Mouse (Mus musculus): ENCODE measurements around the gene Treml2. TPM values are rescaled to one million over a fixed set of nuclear protein-coding genes. Genes with fewer than 3 reads are reported as not detected.
"Not testable (repeated sequence)": the region's sequence is repeated elsewhere in the genome, so short reads cannot be mapped to it uniquely, and the experiment has no call there.

The Treml2 gene
- polyA plus RNA-seq, 1 experiment from 2014 or later, result 0.11 TPM

DNA sequence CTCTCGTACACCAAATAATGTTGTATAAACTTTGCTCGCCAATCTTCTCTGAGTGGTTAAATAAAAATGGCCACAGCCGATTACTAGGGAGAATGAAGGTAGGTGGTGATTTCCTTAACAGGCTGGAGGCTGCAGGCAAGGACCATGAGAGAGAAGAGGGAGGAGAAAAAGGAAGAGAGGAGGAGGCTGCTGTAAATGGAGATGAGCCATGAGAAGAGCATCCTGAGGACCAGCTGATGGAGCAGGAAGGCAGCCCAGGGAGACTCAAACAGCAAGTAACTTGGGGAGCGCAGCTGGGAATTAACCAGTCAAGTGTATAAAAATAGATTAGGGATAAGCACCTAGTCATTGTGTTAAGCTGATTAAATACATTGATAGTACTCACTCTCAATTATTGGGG is 34.9 kb downstream of the Treml2 start:
- H3K9ac ChIP-seq, result no peak overlapping the region
- H3K27me3 ChIP-seq, result no peaks in the 10 kb centered on the region
- no peaks in the 10 kb centered on the region for H3K4me1 ChIP-seq
- no peaks in the 10 kb centered on the region for H3K36me3 ChIP-seq (replicated peaks)
- ATAC-seq (ENCODE audit: low FRiP score), result no peak
- H3K4me2 ChIP-seq, result no peak overlapping the region
- H3K9me3 ChIP-seq, result no peaks in the 10 kb centered on the region
- no peak overlapping the region for H3K27ac ChIP-seq
- 83% methylated on average over 4 of the region's 4 CpGs for WGBS
- H3K4me3 ChIP-seq (replicated peaks), result no peak overlapping the region

DNA sequence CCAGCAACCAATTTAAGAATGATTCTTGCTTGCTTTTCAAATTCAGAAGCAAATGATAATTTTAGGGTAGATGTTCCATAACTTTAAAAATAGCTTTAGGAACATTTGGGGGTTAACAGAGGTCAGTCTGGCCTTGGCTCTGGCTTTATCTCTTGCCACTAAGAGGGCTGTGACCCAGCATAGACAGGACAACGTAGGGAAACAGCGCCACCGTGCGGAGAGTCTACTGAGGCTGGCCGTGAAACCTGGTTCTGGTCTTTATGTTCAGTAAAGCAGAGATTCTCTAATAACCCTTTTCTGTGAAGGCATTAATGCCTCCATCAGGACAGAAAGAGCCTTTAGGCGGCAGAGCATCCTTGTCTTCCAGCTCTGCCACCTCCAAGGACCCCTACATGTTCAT is 37.6 kb downstream of the Treml2 start:
- no peak overlapping the region for H3K4me3 ChIP-seq (replicated peaks)
- H3K9ac ChIP-seq, result no peak overlapping the region
- no peaks in the 10 kb centered on the region for H3K27me3 ChIP-seq
- no peak for ATAC-seq (ENCODE audit: low FRiP score)
- no peaks in the 10 kb centered on the region for H3K9me3 ChIP-seq
- 2% methylated on average over 6 of the region's 6 CpGs for WGBS
- H3K27ac ChIP-seq, result no peak overlapping the region
- H3K4me2 ChIP-seq, result no peak overlapping the region
- H3K36me3 ChIP-seq (replicated peaks), result no peaks in the 10 kb centered on the region
- H3K4me1 ChIP-seq, result no peaks in the 10 kb centered on the region

- no peak overlapping the region for H3K4me2 ChIP-seq
- H3K27ac ChIP-seq, result no peak overlapping the region
- no peak overlapping the region for H3K4me3 ChIP-seq (replicated peaks)
- H3K9ac ChIP-seq, result no peak overlapping the region
- no peaks in the 10 kb centered on the region for H3K9me3 ChIP-seq
- 97% methylated on average over 1 of the region's 1 CpGs for WGBS
- H3K4me1 ChIP-seq, result no peaks in the 10 kb centered on the region
- no peaks in the 10 kb centered on the region for H3K27me3 ChIP-seq
- ATAC-seq (ENCODE audit: low FRiP score), result no peak
- no peaks in the 10 kb centered on the region for H3K36me3 ChIP-seq (replicated peaks)
These were observed 41.0 kb downstream of the Treml2 start for GRCm38 (mm10) chr17:48340267-48340666.

- H3K36me3 ChIP-seq (replicated peaks), result no peaks in the 10 kb centered on the region
- no peak for ATAC-seq (ENCODE audit: low FRiP score)
- H3K9me3 ChIP-seq, result no peaks in the 10 kb centered on the region
- no peak overlapping the region for H3K9ac ChIP-seq
- H3K27me3 ChIP-seq, result no peaks in the 10 kb centered on the region
- no peak overlapping the region for H3K4me3 ChIP-seq (replicated peaks)
- WGBS, result 71% methylated on average over 3 of the region's 3 CpGs
- H3K27ac ChIP-seq, result no peak overlapping the region
- no peaks in the 10 kb centered on the region for H3K4me1 ChIP-seq
- H3K4me2 ChIP-seq, result no peak overlapping the region
These were observed 42.6 kb downstream of the Treml2 start for GRCm38 (mm10) chr17:48341947-48342346.

- Histone ChIP-seq H3K36me3 (replicated peaks) (no peaks in the 10 kb centered on the region), H3K27ac (no peak overlapping the region), H3K27me3 (no peaks in the 10 kb centered on the region), H3K4me2 (no peak overlapping the region), H3K9ac (no peak overlapping the region), H3K9me3 (no peaks in the 10 kb centered on the region), H3K4me1 (no peaks in the 10 kb centered on the region), H3K4me3 (replicated peaks) (no peak overlapping the region)
- no peak for ATAC-seq (ENCODE audit: low FRiP score)
- 84% methylated on average over 2 of the region's 2 CpGs for WGBS
These were observed 43.8 kb downstream of the Treml2 start for GRCm38 (mm10) chr17:48343065-48343464.

DNA sequence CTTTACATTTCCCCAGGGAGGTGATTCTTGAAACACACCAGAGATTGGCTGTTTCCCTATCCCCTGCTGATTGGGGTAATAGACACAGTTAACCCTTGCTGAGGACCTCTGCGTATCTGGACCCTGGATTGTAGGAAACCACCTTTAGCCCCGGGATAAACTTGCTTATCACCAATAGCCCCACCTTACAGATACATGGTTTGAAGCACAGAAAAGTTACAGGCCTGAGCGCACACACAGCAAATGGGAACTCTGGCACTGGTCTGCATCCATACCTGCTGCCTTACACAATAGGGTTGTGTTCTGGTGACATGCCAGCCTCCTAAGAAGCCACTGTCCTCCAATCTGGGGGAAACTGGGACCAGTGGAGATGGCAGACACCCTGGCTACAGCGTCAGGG is 46.5 kb downstream of the Treml2 start:
- H3K4me1 ChIP-seq, result no peaks in the 10 kb centered on the region
- no peak overlapping the region for H3K27ac ChIP-seq
- H3K4me2 ChIP-seq, result no peak overlapping the region
- H3K4me3 ChIP-seq (replicated peaks), result no peak overlapping the region
- ATAC-seq (ENCODE audit: low FRiP score), result no peak
- 87% methylated on average over 4 of the region's 4 CpGs for WGBS
- H3K9ac ChIP-seq, result no peak overlapping the region
- H3K36me3 ChIP-seq (replicated peaks), result no peaks in the 10 kb centered on the region
- H3K27me3 ChIP-seq, result no peaks in the 10 kb centered on the region
- no peaks in the 10 kb centered on the region for H3K9me3 ChIP-seq

- Histone ChIP-seq H3K4me1 (no peaks in the 10 kb centered on the region), H3K27me3 (no peaks in the 10 kb centered on the region), H3K9me3 (no peaks in the 10 kb centered on the region), H3K9ac (no peak within 1 kb of the TSS), H3K4me3 (replicated peaks) (no peak within 1 kb of the TSS), H3K27ac (no peak within 1 kb of the TSS), H3K36me3 (replicated peaks) (no peaks in the 10 kb centered on the region), H3K4me2 (no peak within 1 kb of the TSS)
- 86% methylated on average over 5 of the region's 5 CpGs for WGBS
- ATAC-seq (ENCODE audit: low FRiP score), result no peak
These were observed 46.9 kb downstream of the Treml2 start, which contains the start of gene Trem2 for GRCm38 (mm10) chr17:48346231-48346630. TSS of gene Trem2 (plus strand) at chr17:48346401.

DNA sequence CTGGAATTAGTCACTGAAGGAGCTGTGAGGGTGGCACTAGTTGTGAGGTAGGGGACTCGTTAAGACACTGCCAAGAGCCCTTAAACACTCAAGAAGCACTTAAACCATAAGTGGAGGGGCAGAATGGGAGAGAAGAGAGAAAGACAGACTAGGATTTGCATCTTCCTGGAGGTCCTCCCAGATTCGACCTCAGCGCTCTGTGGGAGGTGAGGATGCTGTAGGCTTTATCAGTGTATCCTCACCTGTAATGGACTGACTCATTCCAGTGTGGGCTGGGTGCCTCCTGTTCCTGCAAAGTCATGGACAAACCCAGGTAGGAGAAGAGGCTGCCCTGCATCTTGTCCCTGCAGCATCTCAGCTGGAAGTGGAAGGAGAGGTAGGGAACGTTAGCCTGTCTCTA is 47.5 kb downstream of the Treml2 start:
- no peaks in the 10 kb centered on the region for H3K9me3 ChIP-seq

DNA sequence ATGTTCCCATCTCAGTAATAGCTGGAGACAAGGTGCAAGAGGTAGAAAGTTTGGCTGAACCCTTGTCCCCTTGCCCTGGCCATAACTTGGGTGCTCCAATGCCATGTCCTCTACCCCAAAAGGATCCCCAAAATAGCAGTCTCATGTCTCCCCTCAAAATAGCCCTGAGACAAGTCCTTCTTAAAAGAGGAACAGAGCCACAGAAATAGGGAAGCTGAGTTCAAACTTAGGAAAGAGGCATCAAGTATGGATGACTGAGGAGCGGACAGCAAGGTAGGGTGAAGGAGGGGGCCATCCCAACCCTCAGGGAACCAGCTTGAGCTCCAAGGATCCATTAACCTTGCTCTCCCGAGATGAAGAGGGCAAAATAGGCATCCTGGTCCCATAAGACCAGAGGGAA is 48.0 kb downstream of the Treml2 start:
- 80% methylated on average over 2 of the region's 2 CpGs for WGBS
- Histone ChIP-seq H3K9me3 (no peaks in the 10 kb centered on the region), H3K9ac (no peak overlapping the region), H3K4me1 (no peaks in the 10 kb centered on the region), H3K4me3 (replicated peaks) (no peak overlapping the region), H3K27me3 (no peaks in the 10 kb centered on the region), H3K4me2 (no peak overlapping the region), H3K27ac (no peak overlapping the region), H3K36me3 (replicated peaks) (no peaks in the 10 kb centered on the region)
- no peak for ATAC-seq (ENCODE audit: low FRiP score)

More for the DNA sequence above, 47.5 kb downstream of the Treml2 start:
- Histone ChIP-seq H3K27me3 (no peaks in the 10 kb centered on the region), H3K27ac (no peak overlapping the region), H3K4me1 (no peaks in the 10 kb centered on the region), H3K4me3 (replicated peaks) (no peak overlapping the region), H3K36me3 (replicated peaks) (no peaks in the 10 kb centered on the region), H3K9ac (no peak overlapping the region), H3K4me2 (no peak overlapping the region)
- no peak for ATAC-seq (ENCODE audit: low FRiP score)
- WGBS, result 65% methylated on average over 4 of the region's 4 CpGs

GRCm38 (mm10) chr17:48350681-48351193 is 51.4 kb downstream of the Treml2 start:
- Histone ChIP-seq H3K36me3 (replicated peaks) (no peaks in the 10 kb centered on the region), H3K9me3 (no peaks in the 10 kb centered on the region), H3K4me3 (replicated peaks) (no peak overlapping the region), H3K27me3 (no peaks in the 10 kb centered on the region), H3K9ac (no peak overlapping the region), H3K27ac (no peak overlapping the region), H3K4me2 (no peak overlapping the region), H3K4me1 (no peaks in the 10 kb centered on the region)
- WGBS, result 72% methylated on average over 5 of the region's 5 CpGs
- ATAC-seq (ENCODE audit: low FRiP score), result no peak

DNA sequence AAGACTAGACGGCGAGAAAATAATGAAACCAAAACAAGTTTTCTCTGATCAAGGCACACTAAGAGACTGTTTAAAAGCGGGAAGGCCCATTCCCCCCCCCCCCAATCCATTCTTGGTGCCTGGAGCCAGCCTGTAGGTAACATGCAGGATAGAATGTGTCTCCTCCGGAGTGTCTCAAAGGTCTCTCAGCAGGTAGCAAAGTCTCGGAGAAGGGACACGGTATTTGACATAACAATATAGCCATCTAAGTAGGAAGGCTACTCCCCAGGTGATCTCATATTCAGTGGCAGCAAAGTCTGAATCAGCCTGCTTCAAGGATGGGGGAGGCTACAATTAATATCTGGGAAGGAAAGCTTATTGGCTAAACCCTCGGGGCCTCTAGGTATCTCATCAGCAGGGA is 53.7 kb downstream of the Treml2 start:
- not testable (repeated sequence) for H3K36me3 ChIP-seq (replicated peaks); ATAC-seq (ENCODE audit: low FRiP score); H3K4me3 ChIP-seq (replicated peaks); H3K27me3 ChIP-seq; H3K4me2 ChIP-seq; H3K4me1 ChIP-seq; H3K9me3 ChIP-seq; H3K9ac ChIP-seq; H3K27ac ChIP-seq
- WGBS, result 68% methylated on average over 7 of the region's 7 CpGs

- no peaks in the 10 kb centered on the region for H3K4me1 ChIP-seq
- H3K4me2 ChIP-seq, result no peak overlapping the region
- ATAC-seq (ENCODE audit: low FRiP score), result no peak
- H3K36me3 ChIP-seq (replicated peaks), result no peaks in the 10 kb centered on the region
- no peak overlapping the region for H3K4me3 ChIP-seq (replicated peaks)
- H3K9me3 ChIP-seq, result no peaks in the 10 kb centered on the region
- H3K9ac ChIP-seq, result no peak overlapping the region
- H3K27ac ChIP-seq, result no peak overlapping the region
- 87% methylated on average over 3 of the region's 3 CpGs for WGBS
- no peaks in the 10 kb centered on the region for H3K27me3 ChIP-seq
These were observed 56.5 kb downstream of the Treml2 start for GRCm38 (mm10) chr17:48355822-48356221.

- H3K4me2 ChIP-seq, result no peak overlapping the region
- H3K27ac ChIP-seq, result no peak overlapping the region
- no peaks in the 10 kb centered on the region for H3K4me1 ChIP-seq
- WGBS, result 55% methylated on average over 2 of the region's 2 CpGs
- no peak overlapping the region for H3K9ac ChIP-seq
- no peaks in the 10 kb centered on the region for H3K36me3 ChIP-seq (replicated peaks)
- ATAC-seq (ENCODE audit: low FRiP score), result no peak
- H3K9me3 ChIP-seq, result no peaks in the 10 kb centered on the region
- H3K4me3 ChIP-seq (replicated peaks), result no peak overlapping the region
- H3K27me3 ChIP-seq, result no peaks in the 10 kb centered on the region
These were observed 58.6 kb downstream of the Treml2 start for GRCm38 (mm10) chr17:48357892-48358291.

Data from forebrain, embryonic 12.5 days (tissue).